Mouse (Mus musculus): ENCODE data around the gene Gm2916. TPM values are rescaled to one million over a fixed set of nuclear protein-coding genes. Genes with fewer than 3 reads are reported as not detected.

Gm2916 gene
- not detected for polyA plus RNA-seq (2015; fragmentation: Illumina TruSeq; extraction: RNeasy Lipid Tissue Mini Kit (QIAGEN cat#74804); ENCODE audit: low read depth, low replicate concordance)

GRCm38 (mm10) chr14:3883872-3884271 is at the start of gene Gm2916:
Gm2916 (plus strand) TSS chr14:3884172.

GRCm38 (mm10) chr14:3845945-3846344 is 38.0 kb upstream of the Gm2916 start, which contains the start of gene Gm3033:
Gm3033 (plus strand) TSS chr14:3846245.

GRCm38 (mm10) chr14:3931456-3931855 is 47.5 kb downstream of the Gm2916 start, which contains the start of gene Gm3029:
Gm3029 (plus strand) TSS chr14:3931756.

GRCm38 (mm10) chr14:3963247-3963646 is 79.3 kb downstream of the Gm2916 start, which contains the start of gene Gm3095:
Gm3095 (plus strand) TSS chr14:3963547.

Other genes starting within 250 kb of the Gm2916 start
- gene Gm3012, start 249.7 kb upstream of the Gm2916 start, polyA plus RNA-seq (2015; fragmentation: Illumina TruSeq; extraction: RNeasy Lipid Tissue Mini Kit (QIAGEN cat#74804); ENCODE audit: low read depth, low replicate concordance), result not detected
- gene Gm3020, start 232.1 kb upstream of the Gm2916 start, polyA plus RNA-seq (2015; fragmentation: Illumina TruSeq; extraction: RNeasy Lipid Tissue Mini Kit (QIAGEN cat#74804); ENCODE audit: low read depth, low replicate concordance), result 4.3 TPM
- not detected for gene Gm3043, start 195.4 kb upstream of the Gm2916 start, polyA plus RNA-seq (2015; fragmentation: Illumina TruSeq; extraction: RNeasy Lipid Tissue Mini Kit (QIAGEN cat#74804); ENCODE audit: low read depth, low replicate concordance)
- gene Gm3002, start 74.1 kb upstream of the Gm2916 start, polyA plus RNA-seq (2015; fragmentation: Illumina TruSeq; extraction: RNeasy Lipid Tissue Mini Kit (QIAGEN cat#74804); ENCODE audit: low read depth, low replicate concordance), result not detected
- gene Gm3033, start 37.9 kb upstream of the Gm2916 start, polyA plus RNA-seq (2015; fragmentation: Illumina TruSeq; extraction: RNeasy Lipid Tissue Mini Kit (QIAGEN cat#74804); ENCODE audit: low read depth, low replicate concordance), result not detected
- not detected for gene Gm3029, start 47.6 kb downstream of the Gm2916 start, polyA plus RNA-seq (2015; fragmentation: Illumina TruSeq; extraction: RNeasy Lipid Tissue Mini Kit (QIAGEN cat#74804); ENCODE audit: low read depth, low replicate concordance)
- gene Gm3095, start 79.4 kb downstream of the Gm2916 start, polyA plus RNA-seq (2015; fragmentation: Illumina TruSeq; extraction: RNeasy Lipid Tissue Mini Kit (QIAGEN cat#74804); ENCODE audit: low read depth, low replicate concordance), result 0.48 TPM
- not detected for gene Gm3099, start 114.2 kb downstream of the Gm2916 start, polyA plus RNA-seq (2015; fragmentation: Illumina TruSeq; extraction: RNeasy Lipid Tissue Mini Kit (QIAGEN cat#74804); ENCODE audit: low read depth, low replicate concordance)
- 0.34 TPM for gene Gm5796, start 139.8 kb downstream of the Gm2916 start, polyA plus RNA-seq (2015; fragmentation: Illumina TruSeq; extraction: RNeasy Lipid Tissue Mini Kit (QIAGEN cat#74804); ENCODE audit: low read depth, low replicate concordance)
- not detected for gene Gm3115, start 199.9 kb downstream of the Gm2916 start, polyA plus RNA-seq (2015; fragmentation: Illumina TruSeq; extraction: RNeasy Lipid Tissue Mini Kit (QIAGEN cat#74804); ENCODE audit: low read depth, low replicate concordance)
- gene Gm8108, start 226.4 kb downstream of the Gm2916 start, polyA plus RNA-seq (2015; fragmentation: Illumina TruSeq; extraction: RNeasy Lipid Tissue Mini Kit (QIAGEN cat#74804); ENCODE audit: low read depth, low replicate concordance), result 1.6 TPM